Mouse (Mus musculus) cortical plate, adult 2 months (tissue): ENCODE data around the gene Ddx41. TPM values are rescaled to one million over a fixed set of nuclear protein-coding genes. Genes with fewer than 3 reads are reported as not detected.
A peak's percentile ranks its signal among the peaks of the same experiment; 100 is the strongest.

Experiments used
- H3K27ac ChIP-seq: fragments of 200-500 bp; 2 replicates; pipeline ENCODE4 v1.5.1; 2012; ENCODE audit warnings: low read length, control low read depth, inconsistent platforms; ENCODE audit not compliant: insufficient read depth
- H3K4me1 ChIP-seq: fragments of 200-500 bp; 2 replicates; pipeline ENCODE4 v1.6.1; 2011; ENCODE audit warnings: low read length; ENCODE audit not compliant: control insufficient read depth, insufficient read depth
- H3K4me3 ChIP-seq: fragments of 200-500 bp; 2 replicates; pipeline ENCODE4 v1.5.1; 2011; ENCODE audit warnings: mild to moderate bottlenecking, low read length, control low read depth; ENCODE audit not compliant: insufficient read depth
- CTCF ChIP-seq: fragments of 200-500 bp; IDR thresholded peaks from 2 replicates; pipeline ENCODE4 v1.5.1; 2011; ENCODE audit warnings: mild to moderate bottlenecking, control low read depth, low read length; ENCODE audit not compliant: insufficient read depth; ENCODE audit errors: extremely low read depth
- POLR2A ChIP-seq: fragments of 200-500 bp; IDR thresholded peaks from 2 replicates; pipeline ENCODE4 v1.6.1; 2011; ENCODE audit warnings: mild to moderate bottlenecking, low read length, control low read depth; ENCODE audit not compliant: insufficient read depth; ENCODE audit errors: extremely low read depth
- polyA plus RNA-seq: library from polyadenylated mRNA; depleted of rRNA; stranded (reverse); fragments of >200 nt; gene quantifications from 2 replicates; pipeline ENCODE4 v1.2.3, GENCODE M21; 2012

Ddx41 gene
- polyA plus RNA-seq, 1 experiment: 81.1 TPM

DNA sequence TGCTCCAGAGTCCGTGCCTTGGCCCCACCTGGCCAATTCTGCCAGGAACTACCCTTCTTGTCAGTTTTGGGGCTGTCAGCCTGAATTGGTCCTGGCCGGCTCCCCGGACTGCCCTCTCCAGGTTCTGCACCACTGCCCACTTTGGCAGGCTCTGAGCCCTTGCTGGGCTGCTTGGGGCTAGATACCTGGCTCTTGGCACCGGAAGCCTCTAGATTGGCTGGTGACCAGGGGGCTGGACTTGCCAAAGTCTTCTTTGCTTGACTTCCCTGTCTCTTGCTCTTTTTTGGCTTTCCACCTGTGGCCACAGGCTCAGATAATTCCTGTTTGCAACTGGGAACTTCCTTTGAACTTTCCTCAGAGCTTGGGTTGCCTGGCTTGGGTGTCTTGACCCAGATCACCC is 6.4 kb upstream of the Ddx41 start:
- TF ChIP-seq POLR2A: no peak
- TF ChIP-seq CTCF: no peak
- Histone ChIP-seq H3K27ac (no peak overlapping the region), H3K4me1 (peaks cover 3% of the 10 kb centered on the region), H3K4me3 (no peak overlapping the region)

DNA sequence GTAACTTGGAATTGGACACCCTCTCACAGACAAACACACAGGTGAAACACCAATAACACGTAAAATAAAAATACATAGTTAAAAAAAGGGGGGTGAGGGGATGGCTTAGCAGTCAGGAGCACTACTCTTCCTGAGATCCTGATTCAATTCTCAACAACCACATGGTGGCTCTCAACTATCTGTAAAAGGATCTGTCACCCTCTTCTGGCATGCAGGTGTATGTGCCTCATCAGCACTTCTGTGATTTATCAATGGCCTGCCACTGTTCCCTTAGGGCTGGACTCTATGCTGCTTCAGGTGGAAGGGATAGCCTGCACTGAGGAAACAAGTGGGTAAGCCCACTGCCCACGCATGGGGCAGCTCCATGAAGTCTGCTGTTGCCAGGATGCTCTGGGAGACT is 4.5 kb upstream of the Ddx41 start:
- no peak overlapping the region for H3K4me3 ChIP-seq
- no peaks in the 10 kb centered on the region for H3K4me1 ChIP-seq
- no peak overlapping the region for H3K27ac ChIP-seq
- TF ChIP-seq POLR2A: no peak
- 0 out of 2 replicates have a peak, but pooled peaks have one; percentile 4 for TF ChIP-seq CTCF

DNA sequence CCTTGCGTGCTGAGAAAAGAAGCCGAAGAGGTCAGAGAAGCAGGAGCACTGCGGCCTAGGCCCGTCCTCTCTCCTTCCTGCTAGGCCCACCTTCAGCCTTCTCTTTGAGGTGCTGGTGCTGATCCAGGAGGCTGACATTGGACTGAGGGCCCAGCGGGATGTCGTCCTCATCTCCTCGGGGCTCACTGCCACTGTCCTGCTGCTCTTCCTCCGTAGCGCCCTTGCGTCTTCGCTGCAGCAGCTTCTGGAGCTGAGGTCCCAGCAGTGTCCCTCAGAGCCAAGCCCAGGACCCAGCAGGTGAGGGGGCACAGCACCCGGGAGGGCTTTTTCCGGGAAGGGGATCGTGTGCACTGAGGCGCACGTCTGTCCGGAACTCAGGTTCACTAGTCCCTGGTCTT is 663 bp downstream of the Ddx41 start:
- no peaks in the 10 kb centered on the region for H3K4me1 ChIP-seq
- H3K27ac ChIP-seq: no peak overlapping the region
- TF ChIP-seq POLR2A (no peak), CTCF (no peak)
- peak overlapping the region; percentile 90 for H3K4me3 ChIP-seq

GRCm38 (mm10) chr13:55535191-55535590 is 1.3 kb downstream of the Ddx41 start:
- H3K27ac ChIP-seq: no peak overlapping the region
- H3K4me1 ChIP-seq: no peaks in the 10 kb centered on the region
- TF ChIP-seq CTCF (no peak), POLR2A (no peak)
- H3K4me3 ChIP-seq: peak overlapping the region; percentile 90

- H3K4me3 ChIP-seq: no peak within 1 kb of the TSS
- H3K27ac ChIP-seq: no peak within 1 kb of the TSS
- TF ChIP-seq POLR2A (no peak), CTCF (no peak)
- 0 out of 2 replicates have a peak, but pooled peaks cover 2% of the 10 kb centered on the region for H3K4me1 ChIP-seq
Measured at GRCm38 (mm10) chr13:55529198-55529915, 7.1 kb downstream of the Ddx41 start, which contains the start of gene Dok3. Dok3 (minus strand) TSS chr13:55529296.

- Histone ChIP-seq H3K4me1 (0 out of 2 replicates have a peak, but pooled peaks cover 2% of the 10 kb centered on the region), H3K4me3 (no peak overlapping the region), H3K27ac (no peak overlapping the region)
- TF ChIP-seq POLR2A: 0 out of 2 replicates have a peak, but pooled peaks have one; percentile 6
- TF ChIP-seq CTCF: no peak
Measured at GRCm38 (mm10) chr13:55527834-55528772, 8.4 kb downstream of the Ddx41 start.

- no peak overlapping the region for H3K27ac ChIP-seq
Measured at GRCm38 (mm10) chr13:55527212-55527611, 9.2 kb downstream of the Ddx41 start.

DNA sequence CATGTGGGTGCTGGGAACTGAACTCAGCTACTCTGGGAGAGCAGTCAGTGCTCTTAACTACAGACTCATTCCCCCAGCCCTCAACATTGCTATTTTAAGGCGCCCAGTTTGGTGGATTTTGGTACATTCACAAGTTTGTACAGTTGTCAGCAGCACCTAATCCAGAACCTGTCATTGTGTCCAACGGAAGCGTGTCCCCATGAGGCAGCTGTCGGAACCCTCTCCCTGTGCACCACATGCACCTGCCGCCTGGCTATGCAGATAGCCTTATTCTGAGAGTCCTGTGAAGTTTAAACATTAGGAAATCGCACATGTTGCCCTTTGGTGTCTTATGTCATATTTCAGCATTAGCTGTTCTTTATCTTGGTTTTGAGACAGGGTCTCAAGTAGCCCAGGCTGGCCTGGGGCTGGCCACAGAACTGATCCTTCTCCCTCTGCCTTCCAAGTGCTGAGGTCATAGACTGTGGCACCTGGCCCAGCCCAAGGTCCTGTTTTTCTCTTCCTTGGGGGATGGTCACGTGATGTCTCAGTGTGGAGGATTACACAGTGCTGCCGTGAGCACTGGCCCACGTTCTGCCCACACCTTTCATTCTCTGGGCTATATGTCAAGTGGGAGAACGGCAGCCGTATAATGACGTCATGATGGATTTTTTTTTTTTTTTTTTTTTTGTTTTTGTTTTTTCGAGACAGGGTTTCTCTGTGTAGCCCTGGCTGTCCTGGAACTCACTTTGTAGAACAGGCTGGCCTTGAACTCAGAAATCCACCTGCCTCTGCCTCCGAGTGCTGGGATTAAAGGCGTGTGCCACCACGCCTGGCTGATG is 10.5 kb downstream of the Ddx41 start:
- no peak for TF ChIP-seq CTCF
- TF ChIP-seq POLR2A: no peak
- Histone ChIP-seq H3K27ac (no peak overlapping the region), H3K4me3 (no peak overlapping the region), H3K4me1 (0 out of 2 replicates have a peak, but pooled peaks cover 2% of the 10 kb centered on the region)

More at GRCm38 (mm10) chr13:55527212-55527611, 9.2 kb downstream of the Ddx41 start:
- no peak overlapping the region for H3K4me3 ChIP-seq
- 0 out of 2 replicates have a peak, but pooled peaks cover 2% of the 10 kb centered on the region for H3K4me1 ChIP-seq
- TF ChIP-seq POLR2A (no peak), CTCF (no peak)
